Mouse (Mus musculus) heart, embryonic 12.5 days (tissue): Measurements from ENCODE around the gene Chmp6. TPM values are rescaled to one million over a fixed set of nuclear protein-coding genes. Genes with fewer than 3 reads are reported as not detected.

ENCODE experiments used
- ATAC-seq: fragments of 200-750 bp; cut with Nextera tagmentation; 2 replicates; pipeline ENCODE4 v1.8.0; 2017; ENCODE audit warnings: moderate TSS enrichment, moderate library complexity; ENCODE audit not compliant: insufficient number of reproducible peaks, low FRiP score
- H3K27ac ChIP-seq: fragments of 300-500 bp; sonication (generic); 2 replicates; pipeline ENCODE4 v1.5.1; 2016; ENCODE audit warnings: mild to moderate bottlenecking, moderate library complexity; ENCODE audit not compliant: poor library complexity, severe bottlenecking
- H3K27me3 ChIP-seq: fragments of 300-500 bp; sonication (generic); replicated peaks from 2 replicates; pipeline ENCODE4 v1.6.1; 2016; ENCODE audit warnings: mild to moderate bottlenecking, moderate library complexity
- H3K36me3 ChIP-seq: fragments of 300-500 bp; sonication (generic); 2 replicates; pipeline ENCODE4 v1.6.1; 2016; ENCODE audit warnings: mild to moderate bottlenecking, moderate library complexity
- H3K4me1 ChIP-seq: fragments of 300-500 bp; sonication (generic); replicated peaks from 2 replicates; pipeline ENCODE4 v1.6.1; 2016; ENCODE audit warnings: mild to moderate bottlenecking
- H3K4me2 ChIP-seq: fragments of 300-500 bp; sonication (generic); 2 replicates; pipeline ENCODE4 v1.6.1; 2016; ENCODE audit warnings: mild to moderate bottlenecking, moderate library complexity
- H3K4me3 ChIP-seq: fragments of 300-500 bp; sonication (generic); 2 replicates; pipeline ENCODE4 v1.5.1; 2016; ENCODE audit warnings: mild to moderate bottlenecking
- H3K9ac ChIP-seq: fragments of 300-500 bp; sonication (generic); 2 replicates; pipeline ENCODE4 v1.6.1; 2016; ENCODE audit warnings: mild to moderate bottlenecking, moderate library complexity
- H3K9me3 ChIP-seq: fragments of 300-500 bp; sonication (generic); replicated peaks from 2 replicates; pipeline ENCODE4 v1.6.1; 2016; ENCODE audit warnings: mild to moderate bottlenecking, moderate library complexity
- WGBS: fragments of 180-500 bp; shearing (Covaris S2); methylation state at CpG from one replicate; pipeline ENCODE4 v1.1.7; 2016; 5-methylcytosine and 5-hydroxymethylcytosine counted together
- polyA plus RNA-seq: library from polyadenylated mRNA; unstranded; fragments of >200 nt; fragmentation: Nextera tagmentation; extraction: Ambion mirVana; gene quantifications from 2 replicates; pipeline ENCODE4 v1.2.1, GENCODE M21; 2016

The Chmp6 gene
- polyA plus RNA-seq, 1 experiment from 2014 or later: 67.8 TPM

DNA sequence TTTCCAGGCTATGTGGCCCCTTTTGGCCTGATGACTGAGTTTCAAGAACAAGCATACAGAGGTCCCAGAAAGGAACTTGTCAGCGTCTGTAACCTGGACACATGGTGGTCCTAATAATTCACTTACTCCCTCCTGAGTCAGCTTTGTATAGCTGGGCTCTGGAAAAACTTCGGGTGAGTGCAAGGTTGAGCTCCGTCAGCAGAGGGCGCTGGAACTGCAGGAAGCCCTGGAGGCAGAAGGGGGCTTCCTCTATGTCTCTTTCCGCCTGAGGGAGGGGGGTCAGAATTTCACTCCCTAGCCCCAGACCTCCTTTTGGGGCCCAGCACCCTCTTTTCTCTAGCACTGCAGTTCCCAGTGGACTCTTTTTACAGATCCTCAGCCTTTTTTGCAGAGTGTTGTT is 3.8 kb upstream of the Chmp6 start:
- Histone ChIP-seq H3K4me2 (peak overlapping the region; percentile 54), H3K36me3 (no peaks in the 10 kb centered on the region), H3K27me3 (peaks cover 18% of the 10 kb centered on the region), H3K4me3 (peak overlapping the region; percentile 7; the same call in 1 of the 2 replicates), H3K9ac (peak overlapping the region; percentile 43; the same call in 1 of the 2 replicates), H3K4me1 (peaks cover 25% of the 10 kb centered on the region), H3K27ac (no peak overlapping the region), H3K9me3 (no peaks in the 10 kb centered on the region)
- 2% methylated on average over 5 of the region's 5 CpGs for WGBS
- no peak for ATAC-seq

DNA sequence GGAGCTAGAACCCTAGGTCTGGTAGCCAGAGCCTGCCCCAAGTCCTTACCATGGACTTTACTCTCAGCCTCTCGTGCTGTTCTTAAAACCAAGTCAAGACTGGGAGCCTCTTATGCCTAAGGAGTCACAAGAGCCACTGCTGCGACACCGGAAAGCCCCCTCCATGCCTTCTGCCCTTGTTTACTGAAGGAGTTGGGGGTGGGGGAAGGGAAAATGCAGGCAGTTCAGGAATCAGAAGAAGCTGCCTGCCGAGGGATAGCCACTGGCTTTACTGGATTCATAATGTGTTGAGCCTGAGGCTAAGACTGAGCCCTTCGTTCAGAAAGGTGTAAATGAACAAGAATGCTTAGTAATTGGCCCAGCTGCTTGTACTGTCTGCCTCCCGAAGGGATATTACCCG is 396 bp upstream of the Chmp6 start:
- H3K9me3 ChIP-seq: no peaks in the 10 kb centered on the region
- 0 out of 2 replicates have a peak, but pooled peaks cover 6% of the 10 kb centered on the region for H3K27me3 ChIP-seq
- peaks cover 19% of the 10 kb centered on the region for H3K36me3 ChIP-seq
- peak overlapping the region; percentile 75 for H3K4me3 ChIP-seq
- peaks cover 55% of the 10 kb centered on the region for H3K4me1 ChIP-seq
- WGBS: 11% methylated on average over 7 of the region's 7 CpGs
- H3K9ac ChIP-seq: peak overlapping the region; percentile 89
- no peak for ATAC-seq
- H3K4me2 ChIP-seq: peak overlapping the region; percentile 82
- H3K27ac ChIP-seq: no peak overlapping the region

DNA sequence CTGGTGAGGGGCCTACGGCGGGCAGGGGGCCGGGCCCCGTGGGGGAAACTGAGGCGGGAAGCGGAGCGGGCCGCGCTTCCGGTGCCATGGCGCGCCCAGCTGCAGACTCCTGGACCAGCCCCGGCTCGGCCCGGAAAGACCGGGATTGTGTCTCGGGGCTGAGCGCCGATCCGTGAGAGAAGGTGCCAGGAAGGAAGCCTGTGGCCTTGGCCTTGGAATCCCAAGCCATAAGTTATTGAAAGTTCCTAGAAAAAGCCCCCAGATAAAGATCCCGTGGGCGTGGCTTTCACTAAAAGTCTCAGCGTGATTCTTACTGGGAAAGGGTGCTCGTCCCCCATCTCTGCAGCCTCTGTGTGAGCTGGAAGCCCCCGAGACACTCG is 684 bp downstream of the Chmp6 start:
- under 1% methylated on average over 24 of the region's 26 CpGs for WGBS

DNA sequence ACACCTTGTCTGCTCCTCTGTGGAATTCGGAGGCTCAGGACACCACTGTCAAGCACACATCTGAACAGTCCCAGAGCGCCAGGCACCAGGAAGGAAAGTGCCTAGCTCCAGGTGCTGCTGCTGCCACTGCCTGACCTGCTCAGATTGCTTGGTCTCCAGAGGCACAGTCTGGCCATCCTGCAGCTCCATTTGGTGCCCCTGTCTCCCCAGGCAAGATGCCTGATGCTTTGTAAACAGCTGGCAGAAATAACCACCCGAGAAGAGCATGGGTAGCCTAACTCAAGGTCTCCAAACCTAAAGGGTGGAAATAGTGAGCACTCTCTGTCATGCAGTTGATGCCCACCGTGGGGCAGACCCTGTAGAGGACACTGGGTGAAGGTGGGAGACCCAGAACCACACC is 1.1 kb downstream of the Chmp6 start:
- peak overlapping the region; percentile 75 for H3K4me3 ChIP-seq
- no peaks in the 10 kb centered on the region for H3K27me3 ChIP-seq
- H3K4me1 ChIP-seq: peaks cover 49% of the 10 kb centered on the region
- H3K9me3 ChIP-seq: no peaks in the 10 kb centered on the region
- WGBS: 21% methylated on average over 4 of the region's 4 CpGs
- peaks cover 34% of the 10 kb centered on the region for H3K36me3 ChIP-seq
- ATAC-seq: no peak
- peak overlapping the region; percentile 89 for H3K9ac ChIP-seq
- peak overlapping the region; percentile 82 for H3K4me2 ChIP-seq
- H3K27ac ChIP-seq: 0 out of 2 replicates have a peak overlapping the region, but pooled peaks have one; percentile 26

More for the DNA sequence above, 684 bp downstream of the Chmp6 start:
- ATAC-seq: peak; percentile 12
- peak overlapping the region; percentile 82 for H3K4me2 ChIP-seq
- H3K36me3 ChIP-seq: peaks cover 29% of the 10 kb centered on the region
- H3K9me3 ChIP-seq: no peaks in the 10 kb centered on the region
- H3K4me3 ChIP-seq: peak overlapping the region; percentile 75
- peak overlapping the region; percentile 26; the same call in 1 of the 2 replicates for H3K27ac ChIP-seq
- no peaks in the 10 kb centered on the region for H3K27me3 ChIP-seq
- peak overlapping the region; percentile 89 for H3K9ac ChIP-seq
- peaks cover 54% of the 10 kb centered on the region for H3K4me1 ChIP-seq

DNA sequence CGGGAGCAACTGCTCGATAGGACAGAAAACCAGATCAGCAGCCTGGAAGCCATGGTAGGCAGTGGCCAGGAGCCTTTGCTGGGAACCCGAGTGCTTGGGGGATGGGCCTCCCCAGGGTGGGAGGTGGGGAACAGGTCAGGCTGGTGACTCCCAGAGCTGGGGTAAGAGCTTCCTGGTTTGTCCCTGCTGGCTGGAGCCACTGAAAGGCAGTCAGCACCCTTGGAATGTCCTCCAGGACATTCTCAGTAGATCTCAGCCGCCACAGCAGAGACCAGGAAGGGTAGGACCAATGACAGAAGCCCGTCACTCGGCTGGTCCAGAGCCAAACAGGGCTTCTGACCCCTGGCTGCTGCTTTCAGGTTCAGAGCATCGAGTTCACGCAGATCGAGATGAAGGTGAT is 2.4 kb downstream of the Chmp6 start:
- peak overlapping the region; percentile 82 for H3K4me2 ChIP-seq
- H3K4me1 ChIP-seq: peaks cover 39% of the 10 kb centered on the region
- no peaks in the 10 kb centered on the region for H3K9me3 ChIP-seq
- no peak overlapping the region for H3K4me3 ChIP-seq
- WGBS: 75% methylated on average over 9 of the region's 9 CpGs
- H3K27ac ChIP-seq: peak overlapping the region; percentile 36
- no peaks in the 10 kb centered on the region for H3K27me3 ChIP-seq
- no peak for ATAC-seq
- H3K9ac ChIP-seq: peak overlapping the region; percentile 89
- peaks cover 38% of the 10 kb centered on the region for H3K36me3 ChIP-seq

DNA sequence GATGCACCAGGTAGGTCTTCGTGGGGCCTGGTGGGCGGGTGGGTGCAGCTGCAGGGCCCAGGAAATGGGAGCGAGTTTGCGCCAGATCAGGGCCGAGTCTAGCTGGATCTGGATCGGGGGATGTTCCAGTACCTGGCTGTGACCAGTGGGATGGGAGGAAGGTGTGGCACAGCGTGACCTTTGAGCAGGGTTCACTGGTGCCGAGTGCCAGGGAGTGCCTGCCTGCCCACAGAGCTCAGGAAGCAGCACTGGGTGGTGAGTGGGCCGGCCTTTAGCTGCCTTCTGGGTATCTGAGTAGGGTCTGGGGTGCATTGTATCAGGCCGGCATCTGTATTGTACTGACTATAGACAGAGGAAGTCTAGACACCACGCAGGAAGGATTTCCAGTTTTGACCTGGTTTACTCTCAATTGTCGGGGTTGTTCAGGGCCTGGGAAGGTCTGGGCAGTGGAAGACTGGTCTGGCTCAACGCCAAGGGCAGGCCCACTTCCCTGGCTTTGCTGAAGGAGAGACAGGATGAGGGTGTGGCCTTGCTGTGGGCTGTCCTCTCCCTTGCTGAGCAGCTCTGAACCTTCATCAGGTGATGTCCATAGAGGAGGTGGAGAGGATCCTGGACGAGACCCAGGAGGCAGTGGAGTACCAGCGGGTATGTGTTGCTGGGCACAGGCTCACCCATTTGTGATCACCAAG is 3.0 kb downstream of the Chmp6 start:
- Histone ChIP-seq H3K36me3 (peaks cover 38% of the 10 kb centered on the region), H3K4me2 (peak overlapping the region; percentile 82; the same call in 1 of the 2 replicates), H3K27ac (peak overlapping the region; percentile 36; the same call in 1 of the 2 replicates), H3K4me3 (no peak overlapping the region), H3K9ac (no peak overlapping the region), H3K4me1 (peaks cover 39% of the 10 kb centered on the region), H3K9me3 (no peaks in the 10 kb centered on the region), H3K27me3 (no peaks in the 10 kb centered on the region)
- peak; percentile 61 for ATAC-seq
- 77% methylated on average over 15 of the region's 15 CpGs for WGBS

DNA sequence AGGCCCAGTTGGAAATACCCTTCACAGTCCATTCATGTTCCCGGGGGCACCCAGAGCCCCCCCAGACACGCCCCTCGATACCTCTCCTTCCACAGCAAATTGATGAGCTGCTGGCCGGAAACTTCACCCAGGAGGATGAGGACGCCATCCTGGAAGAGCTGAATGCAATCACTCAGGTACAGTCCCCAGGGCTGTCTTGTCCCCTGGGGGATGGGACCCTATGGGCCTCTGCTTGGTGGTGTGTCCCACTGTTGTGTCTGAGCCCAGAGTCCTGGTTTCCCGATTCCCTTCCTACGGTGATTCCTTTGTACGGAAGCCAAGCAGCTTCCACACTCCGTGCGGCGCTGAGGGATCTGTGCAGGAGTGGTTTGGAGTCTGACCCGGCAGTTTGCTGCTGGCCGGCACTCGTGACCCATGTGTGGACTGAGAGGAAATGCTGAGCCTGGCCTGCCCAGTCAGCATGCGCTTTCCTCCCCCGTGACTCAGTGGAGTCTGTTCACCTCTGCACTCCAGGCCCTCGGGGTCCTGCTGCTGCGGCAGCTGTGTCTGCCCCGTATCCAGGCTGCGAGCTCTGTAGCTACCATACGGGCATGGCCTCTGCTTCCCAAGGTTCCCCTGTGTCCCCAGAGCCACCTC is 3.7 kb downstream of the Chmp6 start:
- WGBS: 91% methylated on average over 21 of the region's 21 CpGs
- Histone ChIP-seq H3K4me2 (no peak overlapping the region), H3K9me3 (no peaks in the 10 kb centered on the region), H3K36me3 (peaks cover 38% of the 10 kb centered on the region), H3K9ac (no peak overlapping the region), H3K27ac (no peak overlapping the region), H3K4me1 (peaks cover 45% of the 10 kb centered on the region), H3K4me3 (no peak overlapping the region), H3K27me3 (no peaks in the 10 kb centered on the region)
- ATAC-seq: no peak

DNA sequence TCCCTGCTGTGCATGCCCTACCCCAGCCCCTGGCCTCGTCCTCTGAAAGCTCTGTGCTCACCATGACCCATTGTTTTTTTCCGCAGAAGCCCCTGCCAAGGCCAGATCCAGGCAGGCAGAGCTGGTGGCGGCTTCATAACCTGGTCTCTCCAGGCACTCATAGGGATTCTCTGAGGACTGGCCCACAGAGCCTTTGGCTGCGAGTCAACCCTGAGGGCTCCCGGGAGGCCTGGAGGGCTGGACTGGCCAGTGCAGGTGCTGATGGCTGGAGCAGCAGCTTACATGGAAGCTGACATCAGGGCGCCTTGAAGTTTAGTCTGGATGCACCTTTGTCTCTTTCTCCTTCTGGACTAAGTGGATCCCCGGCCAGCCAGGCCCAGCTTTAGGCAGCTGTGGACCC is 5.3 kb downstream of the Chmp6 start:
- peaks cover 45% of the 10 kb centered on the region for H3K4me1 ChIP-seq
- no peak for ATAC-seq
- H3K4me2 ChIP-seq: no peak overlapping the region
- 83% methylated on average over 7 of the region's 7 CpGs for WGBS
- H3K27me3 ChIP-seq: no peaks in the 10 kb centered on the region
- no peaks in the 10 kb centered on the region for H3K9me3 ChIP-seq
- no peak overlapping the region for H3K27ac ChIP-seq
- no peak overlapping the region for H3K9ac ChIP-seq
- no peak overlapping the region for H3K4me3 ChIP-seq
- H3K36me3 ChIP-seq: peaks cover 38% of the 10 kb centered on the region

DNA sequence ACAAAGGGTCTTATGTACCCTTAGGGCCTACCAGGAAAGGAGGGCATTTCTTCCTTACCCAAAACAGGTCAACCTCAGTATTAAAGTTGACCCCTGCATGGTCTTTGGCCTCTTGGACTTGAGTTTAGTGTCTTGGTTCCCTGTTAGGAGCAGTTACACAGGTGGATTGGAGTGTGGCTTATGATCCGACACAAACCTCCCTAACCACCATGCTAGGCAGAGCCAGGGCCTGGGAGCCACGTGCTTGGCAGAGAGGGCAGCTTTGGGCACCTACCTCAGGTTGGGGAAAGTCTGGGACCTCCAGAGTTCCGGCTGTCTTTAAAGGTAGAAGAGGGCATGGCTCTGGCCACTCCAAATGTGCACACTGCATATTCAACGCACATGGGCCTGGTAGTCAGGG is 6.2 kb downstream of the Chmp6 start:
- H3K4me1 ChIP-seq: peaks cover 42% of the 10 kb centered on the region
- H3K4me2 ChIP-seq: no peak overlapping the region
- no peaks in the 10 kb centered on the region for H3K9me3 ChIP-seq
- 90% methylated on average over 4 of the region's 4 CpGs for WGBS
- H3K4me3 ChIP-seq: no peak overlapping the region
- no peak overlapping the region for H3K9ac ChIP-seq
- ATAC-seq: no peak
- peaks cover 38% of the 10 kb centered on the region for H3K36me3 ChIP-seq
- no peak overlapping the region for H3K27ac ChIP-seq
- no peaks in the 10 kb centered on the region for H3K27me3 ChIP-seq

DNA sequence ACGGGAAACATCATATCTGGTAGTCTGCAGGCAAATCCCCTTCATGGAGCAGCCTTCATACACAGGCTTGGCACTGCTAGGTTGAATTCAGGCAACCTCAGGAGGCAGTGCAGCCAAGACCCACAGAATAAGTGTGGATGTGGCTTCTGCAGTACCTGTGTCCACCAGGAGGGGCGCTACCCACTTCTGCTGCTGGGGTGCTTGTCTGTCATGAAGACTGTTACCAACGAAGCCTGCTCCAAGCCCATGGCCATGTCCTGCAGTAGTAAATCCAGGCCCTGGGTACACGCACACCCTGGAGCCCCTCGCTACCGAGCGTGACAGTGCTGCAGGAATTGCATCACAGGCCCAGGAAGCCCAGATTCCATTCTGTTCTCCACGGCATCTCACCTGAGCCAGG is 6.7 kb downstream of the Chmp6 start:
- Histone ChIP-seq H3K9me3 (no peaks in the 10 kb centered on the region), H3K4me2 (no peak overlapping the region), H3K27me3 (no peaks in the 10 kb centered on the region), H3K36me3 (peaks cover 38% of the 10 kb centered on the region), H3K4me3 (no peak overlapping the region), H3K4me1 (peaks cover 37% of the 10 kb centered on the region), H3K9ac (no peak overlapping the region), H3K27ac (no peak overlapping the region)
- WGBS: 67% methylated on average over 8 of the region's 8 CpGs
- ATAC-seq: no peak

DNA sequence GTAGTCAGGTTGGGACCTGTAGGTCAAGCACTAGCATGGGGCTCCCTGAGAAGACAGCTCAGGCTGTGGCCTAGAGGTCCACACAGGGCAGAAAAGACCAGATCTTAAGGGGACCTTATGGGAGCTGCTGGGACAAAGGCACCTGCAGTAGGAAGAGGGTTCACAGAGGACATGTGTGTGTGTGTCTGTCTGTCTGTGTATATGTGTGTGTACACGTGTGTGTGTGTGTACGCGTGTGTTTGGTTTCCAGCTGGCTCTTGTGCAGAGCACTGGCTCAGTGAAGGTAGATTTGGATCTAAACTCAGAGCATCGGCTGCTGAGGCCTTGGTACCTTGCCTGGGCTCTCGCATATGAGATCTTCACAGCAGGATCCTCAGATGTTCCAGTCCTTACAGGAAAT is 7.4 kb downstream of the Chmp6 start:
- Histone ChIP-seq H3K4me3 (no peak overlapping the region), H3K4me1 (peaks cover 29% of the 10 kb centered on the region), H3K4me2 (no peak overlapping the region), H3K9ac (no peak overlapping the region), H3K27ac (no peak overlapping the region), H3K27me3 (no peaks in the 10 kb centered on the region), H3K9me3 (no peaks in the 10 kb centered on the region), H3K36me3 (peaks cover 37% of the 10 kb centered on the region)
- 87% methylated on average over 5 of the region's 5 CpGs for WGBS
- no peak for ATAC-seq
